Mouse (Mus musculus) CH12.LX (cell line): ENCODE results near the gene Efna3. TPM values are rescaled to one million over a fixed set of nuclear protein-coding genes. Genes with fewer than 3 reads are reported as not detected.

Source experiments
- polyA plus RNA-seq: library from polyadenylated mRNA; unstranded; fragments of >175 nt; gene quantifications from 2 replicates; pipeline ENCODE4 v1.2.1, GENCODE M21; 2012; ENCODE audit warnings: low read depth; ENCODE audit not compliant: insufficient read length
- total RNA-seq, 2 experiments: library from RNA; depleted of rRNA; stranded (reverse); fragments of 300-350 nt in 1 of 2; fragments of >200 nt in 1 of 2; gene quantifications; 2 replicates each; pipeline ENCODE4 v1.2.3; 2012 to 2014

Efna3 gene
- total and polyA plus RNA-seq, 3 experiments: 0.09 to 0.13 TPM; not detected in 1

Other genes starting within 250 kb of the Efna3 start
Only the 20 nearest of the 30 such genes appear.
- 62.5 and 64.1 TPM in 2 replicates for gene Gba, start 120.0 kb downstream of the Efna3 start, total RNA-seq (2012; rRNA removed)
- gene Gba, start 120.0 kb downstream of the Efna3 start, total RNA-seq (2014; rRNA removed): 61.2 and 65.3 TPM in 2 replicates
- gene Gba, start 120.0 kb downstream of the Efna3 start, polyA plus RNA-seq: 59.4 and 63.6 TPM in 2 replicates
- 6.1 and 10.1 TPM in 2 replicates for gene Thbs3, start 107.8 kb downstream of the Efna3 start, total RNA-seq (2012; rRNA removed)
- 4.2 and 5.7 TPM in 2 replicates for gene Thbs3, start 107.8 kb downstream of the Efna3 start, total RNA-seq (2014; rRNA removed)
- gene Thbs3, start 107.8 kb downstream of the Efna3 start, polyA plus RNA-seq: 4.3 and 4.6 TPM in 2 replicates
- 205 and 222 TPM in 2 replicates for gene Mtx1, start 95.9 kb downstream of the Efna3 start, total RNA-seq (2012; rRNA removed)
- gene Mtx1, start 95.9 kb downstream of the Efna3 start, total RNA-seq (2014; rRNA removed): 256 and 299 TPM in 2 replicates
- gene Mtx1, start 95.9 kb downstream of the Efna3 start, polyA plus RNA-seq: 159 and 162 TPM in 2 replicates
- 0.38 and 0.50 TPM in 2 replicates for gene Muc1, start 93.9 kb downstream of the Efna3 start, total RNA-seq (2012; rRNA removed)
- 0.09 and 0.28 TPM in 2 replicates for gene Muc1, start 93.9 kb downstream of the Efna3 start, total RNA-seq (2014; rRNA removed)
- 0.60 and 0.71 TPM in 2 replicates for gene Muc1, start 93.9 kb downstream of the Efna3 start, polyA plus RNA-seq
- gene Krtcap2, start 77.0 kb downstream of the Efna3 start, total RNA-seq (2012; rRNA removed): 141 and 143 TPM in 2 replicates
- 127 and 180 TPM in 2 replicates for gene Krtcap2, start 77.0 kb downstream of the Efna3 start, total RNA-seq (2014; rRNA removed)
- 198 and 230 TPM in 2 replicates for gene Krtcap2, start 77.0 kb downstream of the Efna3 start, polyA plus RNA-seq
- gene Trim46, start 76.7 kb downstream of the Efna3 start, total RNA-seq (2012; rRNA removed): 1.9 and 2.0 TPM in 2 replicates
- gene Trim46, start 76.7 kb downstream of the Efna3 start, total RNA-seq (2014; rRNA removed): 0.36 TPM in 2 replicates
- gene Trim46, start 76.7 kb downstream of the Efna3 start, polyA plus RNA-seq: 1.4 and 1.9 TPM in 2 replicates
- gene Dpm3, start 63.6 kb downstream of the Efna3 start, total RNA-seq (2012; rRNA removed): 189 and 228 TPM in 2 replicates
- gene Dpm3, start 63.6 kb downstream of the Efna3 start, total RNA-seq (2014; rRNA removed): 45.8 and 52.7 TPM in 2 replicates
- gene Dpm3, start 63.6 kb downstream of the Efna3 start, polyA plus RNA-seq: 70.4 and 74.8 TPM in 2 replicates
- gene Slc50a1, start 52.4 kb downstream of the Efna3 start, total RNA-seq (2012; rRNA removed): 47.8 and 50.9 TPM in 2 replicates
- 40.6 and 41.8 TPM in 2 replicates for gene Slc50a1, start 52.4 kb downstream of the Efna3 start, total RNA-seq (2014; rRNA removed)
- gene Slc50a1, start 52.4 kb downstream of the Efna3 start, polyA plus RNA-seq: 44.7 and 56.0 TPM in 2 replicates
- gene Efna1, start 41.8 kb downstream of the Efna3 start, total RNA-seq (2012; rRNA removed): 0.59 and 0.93 TPM in 2 replicates
- gene Efna1, start 41.8 kb downstream of the Efna3 start, total RNA-seq (2014; rRNA removed): 0.62 and 0.70 TPM in 2 replicates
- gene Efna1, start 41.8 kb downstream of the Efna3 start, polyA plus RNA-seq: 0.71 and 0.80 TPM in 2 replicates
- gene Efna4, start 15.1 kb upstream of the Efna3 start, total RNA-seq (2012; rRNA removed): 2.6 and 3.1 TPM in 2 replicates
- gene Efna4, start 15.1 kb upstream of the Efna3 start, total RNA-seq (2014; rRNA removed): 0.76 and 1.1 TPM in 2 replicates
- gene Efna4, start 15.1 kb upstream of the Efna3 start, polyA plus RNA-seq: 1.00 and 1.1 TPM in 2 replicates
- gene Adam15, start 27.0 kb upstream of the Efna3 start, total RNA-seq (2012; rRNA removed): 31.3 and 39.1 TPM in 2 replicates
- gene Adam15, start 27.0 kb upstream of the Efna3 start, total RNA-seq (2014; rRNA removed): 5.8 and 5.9 TPM in 2 replicates
- 26.2 and 26.5 TPM in 2 replicates for gene Adam15, start 27.0 kb upstream of the Efna3 start, polyA plus RNA-seq
- not detected in 2 replicates for gene Dcst2, start 39.0 kb upstream of the Efna3 start, total RNA-seq (2012; rRNA removed)
- gene Dcst2, start 39.0 kb upstream of the Efna3 start, total RNA-seq (2014; rRNA removed): not detected in 2 replicates
- gene Dcst2, start 39.0 kb upstream of the Efna3 start, polyA plus RNA-seq: 0.10 and 0.14 TPM in 2 replicates
- gene Dcst1, start 42.3 kb upstream of the Efna3 start, total RNA-seq (2012; rRNA removed): 0.04 and 0.21 TPM in 2 replicates
- gene Dcst1, start 42.3 kb upstream of the Efna3 start, total RNA-seq (2014; rRNA removed): not detected in 2 replicates
- 0.10 and 0.53 TPM in 2 replicates for gene Dcst1, start 42.3 kb upstream of the Efna3 start, polyA plus RNA-seq
- gene Zbtb7b, start 71.8 kb upstream of the Efna3 start, total RNA-seq (2012; rRNA removed): 31.6 and 34.2 TPM in 2 replicates
- 11.9 and 12.7 TPM in 2 replicates for gene Zbtb7b, start 71.8 kb upstream of the Efna3 start, total RNA-seq (2014; rRNA removed)
- gene Zbtb7b, start 71.8 kb upstream of the Efna3 start, polyA plus RNA-seq: 27.6 and 32.4 TPM in 2 replicates
- gene Lenep, start 79.8 kb upstream of the Efna3 start, total RNA-seq (2012; rRNA removed): not detected in 2 replicates
- not detected in 2 replicates for gene Lenep, start 79.8 kb upstream of the Efna3 start, total RNA-seq (2014; rRNA removed)
- gene Lenep, start 79.8 kb upstream of the Efna3 start, polyA plus RNA-seq: not detected in 2 replicates
- 26.9 and 29.0 TPM in 2 replicates for gene Flad1, start 88.9 kb upstream of the Efna3 start, total RNA-seq (2012; rRNA removed)
- gene Flad1, start 88.9 kb upstream of the Efna3 start, total RNA-seq (2014; rRNA removed): 28.7 and 31.1 TPM in 2 replicates
- 25.9 and 26.0 TPM in 2 replicates for gene Flad1, start 88.9 kb upstream of the Efna3 start, polyA plus RNA-seq
- gene Cks1b, start 95.4 kb upstream of the Efna3 start, total RNA-seq (2012; rRNA removed): 173 and 195 TPM in 2 replicates
- 224 and 268 TPM in 2 replicates for gene Cks1b, start 95.4 kb upstream of the Efna3 start, total RNA-seq (2014; rRNA removed)
- gene Cks1b, start 95.4 kb upstream of the Efna3 start, polyA plus RNA-seq: 200 and 270 TPM in 2 replicates
- gene Shc1, start 95.5 kb upstream of the Efna3 start, total RNA-seq (2012; rRNA removed): 23.1 and 24.2 TPM in 2 replicates
- 40.2 and 40.6 TPM in 2 replicates for gene Shc1, start 95.5 kb upstream of the Efna3 start, total RNA-seq (2014; rRNA removed)
- gene Shc1, start 95.5 kb upstream of the Efna3 start, polyA plus RNA-seq: 32.1 and 32.3 TPM in 2 replicates
- 40.2 and 40.8 TPM in 2 replicates for gene Pygo2, start 107.2 kb upstream of the Efna3 start, total RNA-seq (2012; rRNA removed)
- 21.5 and 21.9 TPM in 2 replicates for gene Pygo2, start 107.2 kb upstream of the Efna3 start, total RNA-seq (2014; rRNA removed)
- gene Pygo2, start 107.2 kb upstream of the Efna3 start, polyA plus RNA-seq: 29.7 and 31.7 TPM in 2 replicates
- gene Pbxip1, start 113.7 kb upstream of the Efna3 start, total RNA-seq (2012; rRNA removed): 16.3 and 18.4 TPM in 2 replicates
- gene Pbxip1, start 113.7 kb upstream of the Efna3 start, total RNA-seq (2014; rRNA removed): 14.1 and 14.6 TPM in 2 replicates
- 17.3 and 17.6 TPM in 2 replicates for gene Pbxip1, start 113.7 kb upstream of the Efna3 start, polyA plus RNA-seq